Mouse (Mus musculus): ENCODE results near the gene Sec14l4. TPM values are rescaled to one million over a fixed set of nuclear protein-coding genes. Genes with fewer than 3 reads are reported as not detected.
A peak's percentile ranks its signal among the peaks of the same experiment; 100 is the strongest.

Gene Sec14l4
- polyA plus RNA-seq, 1 experiment from 2014 or later, result not detected

- no peaks in the 10 kb centered on the region for H3K4me1 ChIP-seq
- H3K4me3 ChIP-seq, result no peak overlapping the region
- H3K27ac ChIP-seq (replicated peaks), result no peak overlapping the region
- 37% methylated on average over 5 of the region's 5 CpGs for WGBS
- H3K36me3 ChIP-seq, result no peaks in the 10 kb centered on the region
- 0 out of 2 replicates have a peak, but pooled peaks cover 7% of the 10 kb centered on the region for H3K27me3 ChIP-seq (replicated peaks)
- no peaks in the 10 kb centered on the region for H3K9me3 ChIP-seq
- no peak overlapping the region for H3K4me2 ChIP-seq
- no peak overlapping the region for H3K9ac ChIP-seq
- ATAC-seq (ENCODE audit: extremely low read depth, insufficient number of reproducible peaks, low FRiP score, low TSS enrichment), result no peak
These were observed 52.2 kb downstream of the Sec14l4 start for GRCm38 (mm10) chr11:4083316-4084078.

DNA sequence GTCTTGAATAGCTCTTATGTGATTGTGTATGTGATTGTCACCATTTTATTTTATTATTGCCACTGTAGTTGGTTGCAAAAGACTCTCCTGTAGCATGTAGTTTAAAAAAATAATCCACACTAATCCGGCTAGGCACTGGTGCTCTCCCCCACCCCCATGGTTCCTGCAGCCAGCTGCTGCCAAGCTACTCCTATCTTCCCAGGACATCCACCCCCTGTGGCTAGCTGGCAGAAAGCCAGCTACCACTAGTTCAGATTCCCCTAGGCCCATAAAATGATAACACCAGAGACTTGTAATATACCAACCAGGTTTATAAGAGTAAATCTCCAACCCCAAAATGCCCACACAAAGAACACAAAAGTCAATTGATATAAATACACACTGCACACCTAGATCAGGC lies 55.0 kb downstream of the Sec14l4 start:
- no peaks in the 10 kb centered on the region for H3K27me3 ChIP-seq (replicated peaks)
- 44% methylated on average over 1 of the region's 1 CpGs for WGBS
- peaks cover 12% of the 10 kb centered on the region for H3K36me3 ChIP-seq
- H3K4me3 ChIP-seq, result no peak overlapping the region
- H3K9me3 ChIP-seq, result peaks cover 7% of the 10 kb centered on the region; the same call in 1 of the 2 replicates
- H3K4me1 ChIP-seq, result no peaks in the 10 kb centered on the region
- H3K27ac ChIP-seq (replicated peaks), result no peak overlapping the region
- H3K9ac ChIP-seq, result no peak overlapping the region
- no peak overlapping the region for H3K4me2 ChIP-seq
- ATAC-seq (ENCODE audit: extremely low read depth, insufficient number of reproducible peaks, low FRiP score, low TSS enrichment), result no peak

GRCm38 (mm10) chr11:4087267-4087666 lies 56.0 kb downstream of the Sec14l4 start:
- no peak for ATAC-seq (ENCODE audit: extremely low read depth, insufficient number of reproducible peaks, low FRiP score, low TSS enrichment)
- no peaks in the 10 kb centered on the region for H3K4me1 ChIP-seq
- WGBS, result 45% methylated on average over 2 of the region's 2 CpGs
- no peak overlapping the region for H3K4me2 ChIP-seq
- peaks cover 10% of the 10 kb centered on the region; the same call in 1 of the 2 replicates for H3K9me3 ChIP-seq
- H3K4me3 ChIP-seq, result no peak overlapping the region
- H3K27ac ChIP-seq (replicated peaks), result no peak overlapping the region
- H3K27me3 ChIP-seq (replicated peaks), result no peaks in the 10 kb centered on the region
- H3K9ac ChIP-seq, result no peak overlapping the region
- peaks cover 23% of the 10 kb centered on the region for H3K36me3 ChIP-seq

- peaks cover 31% of the 10 kb centered on the region for H3K4me1 ChIP-seq
- peak overlapping the region; percentile 68 for H3K4me3 ChIP-seq
- H3K27ac ChIP-seq (replicated peaks), result no peak overlapping the region
- WGBS, result 75% methylated on average over 18 of the region's 18 CpGs
- ATAC-seq (ENCODE audit: extremely low read depth, insufficient number of reproducible peaks, low FRiP score, low TSS enrichment), result no peak
- H3K4me2 ChIP-seq, result peak overlapping the region; percentile 96
- no peaks in the 10 kb centered on the region for H3K27me3 ChIP-seq (replicated peaks)
- peaks cover 10% of the 10 kb centered on the region; the same call in 1 of the 2 replicates for H3K9me3 ChIP-seq
- H3K9ac ChIP-seq, result peak overlapping the region; percentile 85
- H3K36me3 ChIP-seq, result peaks cover 35% of the 10 kb centered on the region
These were observed 62.5 kb downstream of the Sec14l4 start for GRCm38 (mm10) chr11:4093459-4094377.

GRCm38 (mm10) chr11:4094378-4095170 lies 63.3 kb downstream of the Sec14l4 start:
- Histone ChIP-seq H3K36me3 (peaks cover 35% of the 10 kb centered on the region), H3K4me3 (peak overlapping the region; percentile 68), H3K4me1 (peaks cover 31% of the 10 kb centered on the region), H3K9ac (peak overlapping the region; percentile 85), H3K27me3 (replicated peaks) (no peaks in the 10 kb centered on the region), H3K4me2 (peak overlapping the region; percentile 96), H3K27ac (replicated peaks) (peak overlapping the region; percentile 90), H3K9me3 (peaks cover 10% of the 10 kb centered on the region; the same call in 1 of the 2 replicates)
- ATAC-seq (ENCODE audit: extremely low read depth, insufficient number of reproducible peaks, low FRiP score, low TSS enrichment), result no peak
- WGBS, result 7% methylated on average over 23 of the region's 24 CpGs

- Histone ChIP-seq H3K36me3 (peaks cover 31% of the 10 kb centered on the region), H3K27ac (replicated peaks) (peak within 1 kb of the TSS; percentile 90), H3K9ac (peak within 1 kb of the TSS; percentile 85), H3K27me3 (replicated peaks) (no peaks in the 10 kb centered on the region), H3K4me1 (peaks cover 31% of the 10 kb centered on the region), H3K4me3 (peak within 1 kb of the TSS; percentile 68), H3K4me2 (peak within 1 kb of the TSS; percentile 96), H3K9me3 (peaks cover 10% of the 10 kb centered on the region; the same call in 1 of the 2 replicates)
- 7% methylated on average over 33 of the region's 34 CpGs for WGBS
- ATAC-seq (ENCODE audit: extremely low read depth, insufficient number of reproducible peaks, low FRiP score, low TSS enrichment), result peak; percentile 14; the same call in 1 of the 2 replicates
These were observed 64.2 kb downstream of the Sec14l4 start, which contains the start of gene Mtfp1 for GRCm38 (mm10) chr11:4095171-4096053. Gene Mtfp1 (minus strand): TSS chr11:4095445.

- Histone ChIP-seq H3K27ac (replicated peaks) (peak overlapping the region; percentile 93), H3K4me3 (peak overlapping the region; percentile 68), H3K4me1 (peaks cover 31% of the 10 kb centered on the region), H3K4me2 (peak overlapping the region; percentile 96), H3K9ac (peak overlapping the region; percentile 88), H3K9me3 (peaks cover 3% of the 10 kb centered on the region; the same call in 1 of the 2 replicates), H3K36me3 (peaks cover 22% of the 10 kb centered on the region), H3K27me3 (replicated peaks) (no peaks in the 10 kb centered on the region)
- 3% methylated on average over 45 of the region's 45 CpGs for WGBS
- peak; percentile 94 for ATAC-seq (ENCODE audit: extremely low read depth, insufficient number of reproducible peaks, low FRiP score, low TSS enrichment)
These were observed 65.1 kb downstream of the Sec14l4 start for GRCm38 (mm10) chr11:4096054-4096984.

DNA sequence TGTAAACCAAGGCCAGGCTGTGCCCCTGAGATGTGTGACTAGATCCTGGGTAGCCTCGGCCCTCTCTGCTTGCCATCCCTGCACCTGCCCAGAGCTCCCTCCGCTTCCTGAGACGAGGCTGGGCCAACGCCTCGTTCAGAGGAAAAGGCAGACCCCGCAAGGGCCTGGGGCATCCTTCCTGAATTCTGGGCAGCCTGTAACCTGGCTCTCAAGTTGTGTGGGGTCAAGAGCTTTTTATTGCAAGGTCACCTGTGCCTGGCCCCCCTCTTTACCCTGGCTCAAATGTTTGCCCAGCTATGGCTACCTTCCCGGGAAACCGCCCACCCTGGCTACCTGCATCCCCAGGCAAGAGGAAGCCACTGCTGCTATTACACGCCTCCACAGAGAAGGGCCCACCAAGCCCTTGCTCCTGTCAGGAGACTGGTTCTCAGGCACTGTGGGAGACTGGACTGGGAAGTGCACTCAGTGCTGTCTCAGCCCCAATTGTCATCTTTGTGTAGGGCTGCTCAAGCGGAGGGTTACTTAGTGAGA lies 65.9 kb downstream of the Sec14l4 start:
- H3K27ac ChIP-seq (replicated peaks), result peak overlapping the region; percentile 93
- no peak for ATAC-seq (ENCODE audit: extremely low read depth, insufficient number of reproducible peaks, low FRiP score, low TSS enrichment)
- H3K9me3 ChIP-seq, result no peaks in the 10 kb centered on the region
- H3K9ac ChIP-seq, result peak overlapping the region; percentile 88
- peak overlapping the region; percentile 96 for H3K4me2 ChIP-seq
- WGBS, result 33% methylated on average over 10 of the region's 10 CpGs
- H3K36me3 ChIP-seq, result peaks cover 14% of the 10 kb centered on the region
- peak overlapping the region; percentile 68 for H3K4me3 ChIP-seq
- peaks cover 31% of the 10 kb centered on the region for H3K4me1 ChIP-seq
- 0 out of 2 replicates have a peak, but pooled peaks cover 3% of the 10 kb centered on the region for H3K27me3 ChIP-seq (replicated peaks)
